Mouse (Mus musculus) MN1 (cell line): ENCODE data around the gene Filip1.

Source experiments
- DNase-seq: peaks from one replicate; pipeline ENCODE4 v3.0.0-alpha.2; 2016; ENCODE audit warnings: low spot score

The Filip1 gene

GRCm38 (mm10) chr9:79765329-79765728 is 247.3 kb downstream of the Filip1 start:
- DNase-seq: no peak
